Mouse (Mus musculus): ENCODE data around the gene Slc28a3. TPM values are rescaled to one million over a fixed set of nuclear protein-coding genes. Genes with fewer than 3 reads are reported as not detected.

Slc28a3 gene
- polyA plus RNA-seq, 1 experiment = not detected

DNA sequence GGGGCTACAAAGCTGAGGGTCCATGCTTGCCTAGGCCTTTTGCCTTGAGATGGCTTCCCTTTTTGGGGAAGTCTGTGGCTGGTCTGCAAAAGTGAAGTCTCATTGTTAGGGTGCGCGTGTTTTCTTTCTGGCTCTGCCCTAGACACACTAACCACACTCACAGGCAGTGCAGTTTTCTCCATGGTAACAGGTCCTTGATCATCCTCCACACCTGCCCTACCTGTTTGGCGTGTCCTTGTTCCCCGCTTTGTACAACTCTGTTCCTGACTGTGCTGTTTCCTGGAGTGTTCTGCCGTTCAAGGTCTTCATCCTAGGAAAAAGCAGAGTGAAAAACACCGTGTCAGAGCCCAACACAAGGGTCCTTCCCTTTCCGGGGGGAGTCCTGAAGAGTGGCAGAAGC is 22.7 kb downstream of the Slc28a3 start:
- no peak overlapping the region for H3K27ac ChIP-seq (ENCODE audit: insufficient read depth, low read depth, low read length)
- TF ChIP-seq POLR2A (IDR thresholded peaks at IDR 0.05; ENCODE audit: borderline replicate concordance, low read depth, low read length) (no peak), CTCF (IDR thresholded peaks at IDR 0.05; ENCODE audit: low read depth, low read length) (no peak)
- H3K4me3 ChIP-seq (ENCODE audit: insufficient read depth, low read length) = no peak overlapping the region
- H3K4me1 ChIP-seq (ENCODE audit: control insufficient read depth, insufficient read depth, low read length) = peaks cover 6% of the 10 kb centered on the region; the same call in 1 of the 2 replicates

DNA sequence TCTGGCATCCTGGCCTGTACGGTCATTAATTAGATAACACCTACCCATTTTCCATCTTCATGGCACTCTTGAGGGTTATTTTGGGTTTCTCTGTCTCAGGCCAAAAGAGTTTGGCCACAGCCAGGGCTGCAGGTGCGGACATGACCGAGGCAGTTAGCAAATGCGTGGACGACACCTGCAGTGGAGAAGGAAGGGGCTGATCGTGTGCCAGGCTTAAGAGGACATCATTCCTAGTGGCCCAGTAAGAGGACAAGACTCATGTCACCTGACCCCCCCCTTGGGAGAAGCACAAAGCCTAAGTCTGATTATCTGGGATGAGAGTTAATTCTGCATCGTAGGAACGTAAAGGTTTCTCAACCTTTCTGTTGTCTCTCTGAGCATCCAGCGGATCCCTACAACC is 44.5 kb downstream of the Slc28a3 start:
- H3K27ac ChIP-seq (ENCODE audit: insufficient read depth, low read depth, low read length) = no peak overlapping the region
- H3K4me3 ChIP-seq (ENCODE audit: insufficient read depth, low read length) = no peak overlapping the region
- TF ChIP-seq CTCF (IDR thresholded peaks at IDR 0.05; ENCODE audit: low read depth, low read length) (no peak), POLR2A (IDR thresholded peaks at IDR 0.05; ENCODE audit: borderline replicate concordance, low read depth, low read length) (no peak)
- peaks cover 4% of the 10 kb centered on the region; the same call in 1 of the 2 replicates for H3K4me1 ChIP-seq (ENCODE audit: control insufficient read depth, insufficient read depth, low read length)

DNA sequence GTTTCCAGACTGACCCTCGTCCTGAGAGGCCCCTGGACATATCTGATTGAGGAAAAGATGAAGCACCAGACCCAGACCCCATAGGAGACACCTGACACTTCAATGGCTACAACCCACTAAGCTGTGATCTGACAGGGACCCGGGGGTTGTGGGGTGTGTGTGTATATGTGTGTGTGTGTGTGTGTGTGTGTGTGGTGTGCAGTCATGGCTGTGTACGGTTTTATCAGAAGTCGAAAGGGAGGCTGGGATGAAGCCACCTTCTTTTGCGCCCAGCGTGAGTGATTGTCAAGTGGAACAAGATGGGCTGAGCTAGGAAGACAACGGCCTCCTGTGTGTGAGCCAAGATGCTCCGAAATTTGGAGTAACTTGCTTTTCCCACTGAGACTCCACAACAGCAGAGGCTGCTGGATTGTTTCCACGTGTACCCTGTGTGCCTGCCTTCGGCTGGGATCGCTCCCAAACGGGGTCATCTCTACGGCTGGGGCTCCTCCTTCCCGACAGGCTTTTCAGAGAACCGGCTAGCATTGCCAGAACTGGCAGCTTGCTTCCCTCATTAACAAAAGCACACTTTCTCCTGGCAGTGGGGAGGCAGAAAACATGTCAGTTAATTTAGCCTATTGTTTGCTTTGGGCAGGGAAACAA is 50.1 kb downstream of the Slc28a3 start:
- Histone ChIP-seq H3K27ac (ENCODE audit: insufficient read depth, low read depth, low read length) (no peak overlapping the region), H3K4me1 (ENCODE audit: control insufficient read depth, insufficient read depth, low read length) (no peaks in the 10 kb centered on the region), H3K4me3 (ENCODE audit: insufficient read depth, low read length) (no peak overlapping the region)
- TF ChIP-seq POLR2A (IDR thresholded peaks at IDR 0.05; ENCODE audit: borderline replicate concordance, low read depth, low read length) (no peak), CTCF (IDR thresholded peaks at IDR 0.05; ENCODE audit: low read depth, low read length) (no peak)

DNA sequence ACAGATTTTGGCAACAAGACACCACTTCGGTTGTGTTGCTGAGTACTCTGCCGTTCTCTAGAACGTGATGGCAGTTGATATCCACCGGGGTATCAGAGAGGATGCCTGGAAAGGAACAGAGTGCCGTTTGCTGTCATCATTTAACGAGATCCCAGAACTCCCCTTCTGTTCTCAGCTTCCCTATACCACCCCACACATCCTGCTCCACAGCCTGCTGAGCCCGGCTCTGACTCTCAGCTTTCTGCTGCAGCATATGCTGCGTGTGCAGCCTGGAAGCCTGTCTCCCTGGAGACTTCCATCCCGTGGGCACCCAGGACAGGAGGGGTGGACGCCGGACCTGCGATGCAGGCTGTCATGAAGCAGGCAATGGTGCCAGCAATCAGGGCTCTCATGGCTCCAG is 52.5 kb downstream of the Slc28a3 start:
- Histone ChIP-seq H3K4me1 (ENCODE audit: control insufficient read depth, insufficient read depth, low read length) (peaks cover 3% of the 10 kb centered on the region), H3K27ac (ENCODE audit: insufficient read depth, low read depth, low read length) (no peak overlapping the region), H3K4me3 (ENCODE audit: insufficient read depth, low read length) (no peak overlapping the region)
- TF ChIP-seq CTCF (IDR thresholded peaks at IDR 0.05; ENCODE audit: low read depth, low read length) (no peak), POLR2A (IDR thresholded peaks at IDR 0.05; ENCODE audit: borderline replicate concordance, low read depth, low read length) (no peak)

DNA sequence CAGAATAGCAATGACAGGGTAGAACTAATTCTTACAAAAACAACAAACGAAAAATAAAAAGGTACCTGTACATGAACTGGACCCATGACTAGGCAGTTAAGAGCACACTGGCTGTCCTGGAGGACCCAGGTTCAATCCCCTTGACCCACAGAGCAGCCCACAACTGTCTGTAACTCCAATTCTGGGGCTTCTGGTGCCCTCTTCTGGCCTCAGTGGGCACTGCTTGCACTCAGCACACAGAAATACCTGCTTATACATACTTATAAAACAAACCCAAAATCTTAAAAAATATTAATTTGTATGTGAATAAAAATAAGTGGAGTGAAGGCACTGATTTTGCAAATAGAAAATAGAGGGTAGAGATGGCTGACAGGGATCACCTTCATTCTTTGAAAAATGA is 54.7 kb downstream of the Slc28a3 start:
- Histone ChIP-seq H3K4me3 (ENCODE audit: insufficient read depth, low read length) (no peak overlapping the region), H3K4me1 (ENCODE audit: control insufficient read depth, insufficient read depth, low read length) (peaks cover 14% of the 10 kb centered on the region), H3K27ac (ENCODE audit: insufficient read depth, low read depth, low read length) (no peak overlapping the region)
- TF ChIP-seq POLR2A (IDR thresholded peaks at IDR 0.05; ENCODE audit: borderline replicate concordance, low read depth, low read length) (no peak), CTCF (IDR thresholded peaks at IDR 0.05; ENCODE audit: low read depth, low read length) (peak; percentile 72)

DNA sequence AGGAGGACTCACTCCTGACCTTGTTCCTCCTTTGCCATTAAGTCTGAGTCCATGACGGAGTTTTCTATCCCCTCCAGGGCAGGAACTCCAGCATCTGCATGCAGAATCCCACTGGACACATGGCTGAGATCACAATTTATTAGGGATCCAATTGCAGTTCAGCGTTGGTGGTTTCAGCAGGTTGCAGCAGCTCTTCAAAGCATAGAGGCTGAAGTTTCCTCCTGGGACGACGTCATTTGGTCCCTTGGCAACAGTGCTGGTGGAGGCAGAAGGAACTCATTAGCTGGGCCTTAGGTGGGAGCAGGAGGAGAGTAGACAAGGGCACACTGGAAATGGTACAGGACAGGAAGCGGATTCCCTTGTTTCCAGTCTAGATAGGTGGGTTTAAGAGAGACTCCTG is 55.1 kb downstream of the Slc28a3 start:
- no peak overlapping the region for H3K4me3 ChIP-seq (ENCODE audit: insufficient read depth, low read length)
- TF ChIP-seq POLR2A (IDR thresholded peaks at IDR 0.05; ENCODE audit: borderline replicate concordance, low read depth, low read length) (no peak), CTCF (IDR thresholded peaks at IDR 0.05; ENCODE audit: low read depth, low read length) (no peak)
- H3K4me1 ChIP-seq (ENCODE audit: control insufficient read depth, insufficient read depth, low read length) = peaks cover 14% of the 10 kb centered on the region
- no peak overlapping the region for H3K27ac ChIP-seq (ENCODE audit: insufficient read depth, low read depth, low read length)

DNA sequence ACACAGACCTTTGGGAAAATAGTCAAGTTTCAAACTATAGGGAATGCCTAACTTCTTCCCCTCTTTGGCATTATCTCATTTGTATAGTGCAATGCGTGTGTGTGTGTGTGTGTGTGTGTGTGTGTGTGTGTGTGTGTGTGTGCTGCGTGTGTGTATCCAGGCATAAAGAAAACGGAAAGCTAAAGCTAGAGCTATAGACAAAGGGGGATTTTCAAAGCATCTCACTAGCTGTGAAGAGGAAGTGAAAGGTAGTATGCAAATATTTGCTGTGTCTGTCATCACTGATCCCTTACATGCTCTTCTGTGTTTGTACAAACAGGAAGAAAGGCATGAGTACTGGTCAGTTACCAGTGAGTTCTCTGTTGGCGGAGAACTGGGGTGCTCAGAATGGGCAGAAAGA is 58.8 kb downstream of the Slc28a3 start:
- TF ChIP-seq CTCF (IDR thresholded peaks at IDR 0.05; ENCODE audit: low read depth, low read length) = no peak
- no peak for TF ChIP-seq POLR2A (IDR thresholded peaks at IDR 0.05; ENCODE audit: borderline replicate concordance, low read depth, low read length)
- H3K4me1 ChIP-seq (ENCODE audit: control insufficient read depth, insufficient read depth, low read length) = peaks cover 14% of the 10 kb centered on the region
- H3K4me3 ChIP-seq (ENCODE audit: insufficient read depth, low read length) = no peak overlapping the region
- no peak overlapping the region for H3K27ac ChIP-seq (ENCODE audit: insufficient read depth, low read depth, low read length)

DNA sequence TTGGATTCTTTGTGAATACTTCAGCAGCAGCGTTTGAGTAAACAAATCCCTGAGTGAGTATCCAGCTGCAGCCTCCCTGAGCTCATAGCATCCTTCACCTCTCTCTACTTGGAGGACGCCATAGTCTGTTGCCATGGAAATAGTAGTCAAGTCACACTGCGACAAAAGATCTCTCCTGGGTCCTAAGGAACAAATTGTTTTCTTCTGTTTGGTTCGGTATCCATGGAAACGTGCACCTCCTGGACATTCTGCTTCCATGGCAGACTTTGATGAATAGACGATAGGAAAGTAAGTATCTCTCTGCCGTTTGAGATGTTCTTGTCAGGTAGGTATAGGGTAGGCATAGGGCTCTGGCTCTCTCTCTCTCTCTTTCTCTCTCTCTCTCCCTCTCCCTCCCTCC is 63.1 kb downstream of the Slc28a3 start:
- H3K4me3 ChIP-seq (ENCODE audit: insufficient read depth, low read length) = no peak overlapping the region
- H3K4me1 ChIP-seq (ENCODE audit: control insufficient read depth, insufficient read depth, low read length) = peaks cover 8% of the 10 kb centered on the region
- H3K27ac ChIP-seq (ENCODE audit: insufficient read depth, low read depth, low read length) = no peak overlapping the region
- TF ChIP-seq CTCF (IDR thresholded peaks at IDR 0.05; ENCODE audit: low read depth, low read length) = no peak
- TF ChIP-seq POLR2A (IDR thresholded peaks at IDR 0.05; ENCODE audit: borderline replicate concordance, low read depth, low read length) = no peak

DNA sequence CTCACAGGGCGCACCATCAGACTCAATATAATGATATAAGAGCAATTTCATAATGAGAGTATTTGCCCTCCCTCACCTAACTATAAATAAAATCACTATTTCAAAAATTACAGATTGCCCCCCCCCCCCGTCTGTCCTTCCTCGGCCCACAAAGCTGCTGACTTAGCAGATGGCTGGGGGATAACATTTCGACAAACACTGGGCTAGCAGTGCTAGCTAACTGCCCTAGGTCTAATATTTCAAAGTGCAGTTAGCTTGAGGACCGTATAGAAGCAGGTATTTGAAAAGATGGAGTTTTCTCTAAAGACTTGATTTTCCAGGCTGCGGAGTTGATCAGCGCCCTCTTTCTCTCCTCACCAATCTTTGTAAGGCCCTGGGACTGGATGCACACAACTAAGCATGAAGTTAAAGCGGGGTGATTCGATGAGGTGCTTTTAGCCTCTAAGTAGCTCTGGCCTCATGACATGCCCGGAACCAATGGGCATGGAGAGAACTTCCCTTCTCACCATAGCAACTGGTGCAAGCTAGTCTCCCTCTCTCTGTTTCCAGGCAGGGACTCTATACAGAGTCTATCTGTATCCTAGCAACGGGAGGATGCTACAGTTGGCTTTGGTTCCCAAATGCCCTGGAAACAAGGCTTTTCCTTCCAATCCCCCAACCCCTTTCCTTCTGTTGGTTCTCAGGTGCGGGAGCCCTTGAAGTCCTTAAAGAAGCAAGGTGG is 66.8 kb downstream of the Slc28a3 start:
- no peak overlapping the region for H3K4me3 ChIP-seq (ENCODE audit: insufficient read depth, low read length)
- TF ChIP-seq CTCF (IDR thresholded peaks at IDR 0.05; ENCODE audit: low read depth, low read length) (no peak), POLR2A (IDR thresholded peaks at IDR 0.05; ENCODE audit: borderline replicate concordance, low read depth, low read length) (no peak)
- H3K27ac ChIP-seq (ENCODE audit: insufficient read depth, low read depth, low read length) = no peak overlapping the region
- H3K4me1 ChIP-seq (ENCODE audit: control insufficient read depth, insufficient read depth, low read length) = no peaks in the 10 kb centered on the region

DNA sequence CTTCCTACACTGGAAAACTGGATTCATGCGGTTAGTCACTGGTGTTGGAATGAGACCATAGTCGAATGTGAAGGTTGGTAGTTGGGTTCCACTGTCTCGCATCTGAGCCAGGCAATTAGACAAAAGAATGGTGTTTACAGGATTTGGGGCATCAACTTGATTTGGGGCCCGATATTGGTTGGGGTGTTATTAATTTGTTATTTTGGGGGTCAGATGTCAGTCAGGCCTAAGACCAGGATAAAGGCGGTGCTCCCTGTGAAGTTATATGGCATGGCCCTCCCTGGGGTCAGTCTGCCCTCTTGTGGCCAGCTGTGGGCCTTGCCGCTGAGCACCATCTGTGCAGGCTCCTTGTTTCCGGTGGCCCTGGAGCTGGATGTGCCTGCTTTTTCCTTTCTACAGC is 67.6 kb downstream of the Slc28a3 start:
- Histone ChIP-seq H3K4me3 (ENCODE audit: insufficient read depth, low read length) (no peak overlapping the region), H3K27ac (ENCODE audit: insufficient read depth, low read depth, low read length) (no peak overlapping the region), H3K4me1 (ENCODE audit: control insufficient read depth, insufficient read depth, low read length) (no peaks in the 10 kb centered on the region)
- TF ChIP-seq POLR2A (IDR thresholded peaks at IDR 0.05; ENCODE audit: borderline replicate concordance, low read depth, low read length) (no peak), CTCF (IDR thresholded peaks at IDR 0.05; ENCODE audit: low read depth, low read length) (peak; percentile 90)
